Mouse (Mus musculus) G1E (cell line): ENCODE data around the gene Fam189a1. TPM values are rescaled to one million over a fixed set of nuclear protein-coding genes. Genes with fewer than 3 reads are reported as not detected.
A peak's percentile ranks its signal among the peaks of the same experiment; 100 is the strongest.

ENCODE experiments used
- ATAC-seq: 2 replicates; pipeline ENCODE4 v1.8.0; 2016; ENCODE audit warnings: mild to moderate bottlenecking; ENCODE audit not compliant: insufficient number of reproducible peaks, poor library complexity, low FRiP score, severe bottlenecking; ENCODE audit errors: extremely low read depth
- DNase-seq: peaks from one replicate; pipeline ENCODE4 v3.0.0; 2012; ENCODE audit warnings: low spot score
- H3K27me3 ChIP-seq: 2 replicates; pipeline ENCODE4 v1.6.1; 2012; ENCODE audit warnings: mild to moderate bottlenecking, low read length, inconsistent platforms; ENCODE audit not compliant: insufficient read depth
- H3K36me3 ChIP-seq: replicated peaks from 2 replicates; pipeline ENCODE3; 2012; ENCODE audit warnings: mild to moderate bottlenecking, inconsistent platforms
- H3K4me1 ChIP-seq: 2 replicates; pipeline ENCODE4 v1.6.1; 2012; ENCODE audit warnings: low read depth, low read length, inconsistent platforms, mixed read lengths; ENCODE audit not compliant: insufficient read depth
- H3K4me3 ChIP-seq: 2 replicates; pipeline ENCODE4 v1.5.1; 2012; ENCODE audit warnings: low read depth, mild to moderate bottlenecking, inconsistent platforms, low read length, moderate library complexity, mixed read lengths
- H3K9me3 ChIP-seq: replicated peaks from 2 replicates; pipeline ENCODE4 v1.6.1; 2012; ENCODE audit warnings: inconsistent platforms
- CTCF ChIP-seq: IDR thresholded peaks from 2 replicates; pipeline ENCODE4 v1.5.1; 2012; ENCODE audit warnings: low read depth, low read length, inconsistent platforms, mixed read lengths
- GATA1 ChIP-seq: IDR thresholded peaks from 2 replicates; pipeline ENCODE4 v1.6.1; 2012; ENCODE audit warnings: borderline replicate concordance, low read length, inconsistent platforms, mixed read lengths
- GATA2 ChIP-seq: IDR thresholded peaks from 2 replicates; pipeline ENCODE4 v1.6.1; 2012; ENCODE audit warnings: low read depth, low read length, inconsistent platforms, borderline replicate concordance
- POLR2AphosphoS5 ChIP-seq: IDR thresholded peaks from 2 replicates; pipeline ENCODE4 v1.6.1; 2012; ENCODE audit warnings: low read depth, low read length, inconsistent platforms; ENCODE audit not compliant: insufficient replicate concordance
- TAL1 ChIP-seq: conservative IDR thresholded peaks from 2 replicates; pipeline ENCODE4 v1.6.1; 2012; ENCODE audit warnings: low read depth, low read length, inconsistent platforms, mixed read lengths
- polyA plus RNA-seq: library from polyadenylated mRNA; stranded (reverse); fragments of >175 nt; gene quantifications from 2 replicates; pipeline ENCODE4 v1.2.3, GENCODE M21; 2012
- total RNA-seq, 2 experiments: library from RNA; stranded (forward) in 1 of 2; stranded (reverse) in 1 of 2; fragments of 200-1000 nt in 1 of 2; fragments of >200 nt in 1 of 2; fragmentation: Nextera tagmentation in 1 of 2; gene quantifications; 2 replicates each; pipeline ENCODE4 v1.2.3; 2014 to 2017

The Fam189a1 gene
- not detected in 2 replicates for total RNA-seq (2014; fragmentation: Nextera tagmentation)
- 0.12 and 0.16 TPM in 2 replicates for total RNA-seq (2017)
- not detected in 2 replicates for polyA plus RNA-seq

- H3K27me3 ChIP-seq, result no peaks in the 10 kb centered on the region
- no peaks in the 10 kb centered on the region for H3K36me3 ChIP-seq
- ATAC-seq, result no peak
Measured at GRCm38 (mm10) chr7:65156514-65156911, at the start of gene Fam189a1. Gene Fam189a1, minus strand, starts transcription at chr7:65156570.

GRCm38 (mm10) chr7:65206021-65206420, 49.7 kb upstream of the Fam189a1 start:
- H3K4me1 ChIP-seq, result no peaks in the 10 kb centered on the region
- H3K9me3 ChIP-seq, result peaks cover 9% of the 10 kb centered on the region
- no peaks in the 10 kb centered on the region for H3K27me3 ChIP-seq
- no peak overlapping the region for H3K4me3 ChIP-seq
- no peak for TF ChIP-seq GATA2
- TF ChIP-seq CTCF, result no peak
- TF ChIP-seq GATA1, result no peak
- TF ChIP-seq POLR2AphosphoS5, result no peak
- TF ChIP-seq TAL1, result no peak
- DNase-seq, result no peak
- no peaks in the 10 kb centered on the region for H3K36me3 ChIP-seq
- ATAC-seq, result no peak

More at GRCm38 (mm10) chr7:65156514-65156911, at the start of gene Fam189a1:
- H3K4me1 ChIP-seq, result no peaks in the 10 kb centered on the region
- peaks cover 14% of the 10 kb centered on the region for H3K9me3 ChIP-seq
- TF ChIP-seq TAL1 (no peak), POLR2AphosphoS5 (no peak), GATA2 (no peak), GATA1 (no peak), CTCF (no peak)
- DNase-seq, result no peak
- H3K4me3 ChIP-seq, result peak within 1 kb of the TSS; percentile 30; the same call in 1 of the 2 replicates

GRCm38 (mm10) chr7:65202719-65203118, 46.3 kb upstream of the Fam189a1 start:
- Histone ChIP-seq H3K27me3 (no peaks in the 10 kb centered on the region), H3K36me3 (no peaks in the 10 kb centered on the region), H3K4me1 (no peaks in the 10 kb centered on the region), H3K9me3 (peaks cover 9% of the 10 kb centered on the region), H3K4me3 (no peak overlapping the region)
- ATAC-seq (no peak), DNase-seq (no peak)
- no peak for TF ChIP-seq POLR2AphosphoS5
- TF ChIP-seq TAL1, result no peak
- no peak for TF ChIP-seq GATA1
- no peak for TF ChIP-seq CTCF
- TF ChIP-seq GATA2, result no peak

- TF ChIP-seq CTCF (no peak), TAL1 (no peak), GATA2 (no peak), POLR2AphosphoS5 (no peak), GATA1 (no peak)
- H3K36me3 ChIP-seq, result no peaks in the 10 kb centered on the region
- no peaks in the 10 kb centered on the region for H3K27me3 ChIP-seq
- no peaks in the 10 kb centered on the region for H3K4me1 ChIP-seq
- no peak for ATAC-seq
- no peak overlapping the region for H3K4me3 ChIP-seq
- no peaks in the 10 kb centered on the region for H3K9me3 ChIP-seq
- DNase-seq, result no peak
Measured at GRCm38 (mm10) chr7:65180694-65181093, 24.3 kb upstream of the Fam189a1 start.

- ATAC-seq (no peak), DNase-seq (no peak)
- Histone ChIP-seq H3K4me3 (no peak overlapping the region), H3K27me3 (no peaks in the 10 kb centered on the region), H3K36me3 (no peaks in the 10 kb centered on the region), H3K4me1 (no peaks in the 10 kb centered on the region), H3K9me3 (no peaks in the 10 kb centered on the region)
- TF ChIP-seq TAL1, result no peak
- TF ChIP-seq GATA2, result no peak
- TF ChIP-seq POLR2AphosphoS5, result no peak
- TF ChIP-seq GATA1, result no peak
- no peak for TF ChIP-seq CTCF
Measured at GRCm38 (mm10) chr7:65170762-65171161, 14.4 kb upstream of the Fam189a1 start.

- Histone ChIP-seq H3K4me3 (no peak overlapping the region), H3K9me3 (peaks cover 14% of the 10 kb centered on the region), H3K4me1 (no peaks in the 10 kb centered on the region), H3K36me3 (no peaks in the 10 kb centered on the region), H3K27me3 (no peaks in the 10 kb centered on the region)
- no peak for ATAC-seq
- TF ChIP-seq GATA1 (no peak), POLR2AphosphoS5 (no peak), TAL1 (no peak), CTCF (no peak), GATA2 (no peak)
- no peak for DNase-seq
Measured at GRCm38 (mm10) chr7:65157031-65158025, 958 bp upstream of the Fam189a1 start.
